Mouse (Mus musculus) forebrain, embryonic 15.5 days (tissue): ENCODE data around the gene Pank1. TPM values are rescaled to one million over a fixed set of nuclear protein-coding genes. Genes with fewer than 3 reads are reported as not detected.

ENCODE experiments used
- ATAC-seq: fragments of 200-750 bp; cut with Nextera tagmentation; replicated peaks from 2 replicates; pipeline ENCODE4 v1.8.0; 2017; ENCODE audit warnings: mild to moderate bottlenecking, moderate TSS enrichment, moderate library complexity
- H3K27ac ChIP-seq: fragments of 300-500 bp; sonication (generic); replicated peaks from 2 replicates; pipeline ENCODE4 v1.5.1; 2015; ENCODE audit warnings: mild to moderate bottlenecking, inconsistent platforms
- H3K27me3 ChIP-seq: fragments of 300-500 bp; sonication (generic); 2 replicates; pipeline ENCODE4 v1.6.1; 2015; ENCODE audit warnings: inconsistent platforms
- H3K36me3 ChIP-seq: fragments of 300-500 bp; sonication (generic); 2 replicates; pipeline ENCODE4 v1.6.1; 2015; ENCODE audit warnings: mild to moderate bottlenecking, inconsistent platforms
- H3K4me1 ChIP-seq: fragments of 300-500 bp; sonication (generic); 2 replicates; pipeline ENCODE4 v1.6.1; 2015; ENCODE audit warnings: inconsistent platforms
- H3K4me2 ChIP-seq: fragments of 300-500 bp; sonication (generic); replicated peaks from 2 replicates; pipeline ENCODE4 v1.6.1; 2015; ENCODE audit warnings: mild to moderate bottlenecking, inconsistent platforms
- H3K4me3 ChIP-seq: fragments of 300-500 bp; sonication (generic); 2 replicates; pipeline ENCODE4 v1.5.1; 2015; ENCODE audit warnings: mild to moderate bottlenecking, inconsistent platforms
- H3K9ac ChIP-seq: fragments of 300-500 bp; sonication (generic); replicated peaks from 2 replicates; pipeline ENCODE4 v1.6.1; 2015; ENCODE audit warnings: mild to moderate bottlenecking, inconsistent platforms
- H3K9me3 ChIP-seq: fragments of 300-500 bp; sonication (generic); 2 replicates; pipeline ENCODE4 v1.6.1; 2016; ENCODE audit warnings: inconsistent platforms
- WGBS: fragments of 180-500 bp; shearing (Covaris S2); methylation state at CpG from one replicate; pipeline ENCODE4 v1.1.7; 2015; ENCODE audit warnings: mixed read lengths; 5-methylcytosine and 5-hydroxymethylcytosine counted together
- polyA plus RNA-seq: library from polyadenylated mRNA; unstranded; fragments of >200 nt; fragmentation: Nextera tagmentation; extraction: Ambion mirVana; gene quantifications from 2 replicates; pipeline ENCODE4 v1.2.1, GENCODE M21; 2015

The Pank1 gene
- polyA plus RNA-seq, 1 experiment from 2014 or later: 5.6 TPM

DNA sequence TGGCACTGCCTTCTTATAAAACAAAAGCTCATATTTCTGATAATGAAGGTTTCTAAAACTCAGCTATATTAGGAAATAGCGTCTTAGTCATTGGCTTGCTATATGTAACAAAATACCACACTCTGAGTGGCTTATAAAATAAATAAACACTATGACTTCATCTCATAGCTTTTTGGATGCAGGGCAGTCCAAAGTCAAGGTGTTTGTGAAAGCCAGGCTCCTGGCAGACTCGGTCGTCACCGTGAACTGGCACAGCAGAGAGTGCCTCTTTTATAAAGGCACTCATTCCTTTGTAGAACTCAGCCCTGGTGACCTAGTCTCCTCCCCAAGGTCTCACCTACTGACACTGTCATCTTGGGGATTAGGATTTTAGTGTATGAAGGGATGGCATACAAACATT lies 66.5 kb downstream of the Pank1 start:
- Histone ChIP-seq H3K4me1 (no peaks in the 10 kb centered on the region), H3K36me3 (no peaks in the 10 kb centered on the region), H3K9me3 (no peaks in the 10 kb centered on the region), H3K4me3 (no peak overlapping the region), H3K9ac (no peak overlapping the region), H3K4me2 (no peak overlapping the region), H3K27me3 (no peaks in the 10 kb centered on the region), H3K27ac (no peak overlapping the region)
- ATAC-seq: no peak
- 85% methylated on average over 4 of the region's 4 CpGs for WGBS

- 95% methylated on average over 5 of the region's 5 CpGs for WGBS
Measured at GRCm38 (mm10) chr19:34807173-34807572, 72.1 kb downstream of the Pank1 start.

GRCm38 (mm10) chr19:34805071-34805470 lies 74.2 kb downstream of the Pank1 start:
- no peak for ATAC-seq
- no peaks in the 10 kb centered on the region for H3K36me3 ChIP-seq
- no peaks in the 10 kb centered on the region for H3K4me1 ChIP-seq
- H3K4me3 ChIP-seq: no peak overlapping the region
- 59% methylated on average over 2 of the region's 2 CpGs for WGBS
- no peaks in the 10 kb centered on the region for H3K9me3 ChIP-seq
- no peak overlapping the region for H3K27ac ChIP-seq
- no peak overlapping the region for H3K4me2 ChIP-seq
- no peak overlapping the region for H3K9ac ChIP-seq
- H3K27me3 ChIP-seq: no peaks in the 10 kb centered on the region

More at GRCm38 (mm10) chr19:34807173-34807572, 72.1 kb downstream of the Pank1 start:
- H3K27ac ChIP-seq: no peak overlapping the region
- H3K4me3 ChIP-seq: no peak overlapping the region
- no peaks in the 10 kb centered on the region for H3K9me3 ChIP-seq
- no peak overlapping the region for H3K4me2 ChIP-seq
- no peak overlapping the region for H3K9ac ChIP-seq
- ATAC-seq: no peak
- no peaks in the 10 kb centered on the region for H3K4me1 ChIP-seq
- no peaks in the 10 kb centered on the region for H3K36me3 ChIP-seq
- H3K27me3 ChIP-seq: no peaks in the 10 kb centered on the region

DNA sequence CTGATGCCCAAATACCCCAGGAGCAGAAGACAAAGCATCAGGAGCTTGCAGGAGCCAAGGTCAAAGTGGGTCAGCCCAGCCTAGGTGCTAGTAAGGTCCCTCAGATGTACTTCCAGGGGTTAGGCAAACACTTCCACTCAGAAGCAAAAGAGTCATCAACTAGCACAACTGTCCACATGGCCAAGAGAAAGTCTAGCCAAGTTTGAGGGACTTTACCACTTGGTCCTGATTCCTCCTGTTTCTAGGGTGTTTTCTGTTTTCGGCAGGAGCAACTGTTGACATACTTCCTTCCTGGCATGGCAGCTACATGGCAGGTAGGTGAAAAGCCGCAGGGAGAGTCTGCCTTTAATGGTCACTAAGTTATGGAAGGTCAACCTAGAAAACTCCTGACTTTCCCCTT lies 74.7 kb downstream of the Pank1 start:
- no peak overlapping the region for H3K9ac ChIP-seq
- no peak overlapping the region for H3K4me3 ChIP-seq
- no peak for ATAC-seq
- H3K9me3 ChIP-seq: no peaks in the 10 kb centered on the region
- no peak overlapping the region for H3K27ac ChIP-seq
- H3K4me1 ChIP-seq: no peaks in the 10 kb centered on the region
- 96% methylated on average over 2 of the region's 2 CpGs for WGBS
- no peaks in the 10 kb centered on the region for H3K27me3 ChIP-seq
- no peaks in the 10 kb centered on the region for H3K36me3 ChIP-seq
- H3K4me2 ChIP-seq: no peak overlapping the region

DNA sequence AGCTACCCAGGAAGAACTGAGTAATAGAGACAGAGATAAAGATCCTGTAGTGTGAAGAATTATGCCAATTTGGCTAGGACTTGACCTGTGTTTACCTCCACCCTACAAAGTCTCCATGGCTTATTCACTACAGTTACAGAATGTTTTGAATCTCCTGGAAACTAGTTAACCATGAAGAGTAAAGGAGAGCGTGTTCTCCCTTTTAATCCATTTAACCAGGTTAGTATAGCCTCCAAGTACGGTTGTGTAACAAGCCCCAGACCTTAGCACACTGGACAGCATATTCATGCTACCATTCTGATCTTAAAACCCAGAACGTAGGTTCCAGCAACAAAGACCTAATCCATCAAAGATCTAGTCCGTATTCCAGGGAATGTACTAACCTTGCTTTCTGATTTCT lies 75.9 kb downstream of the Pank1 start:
- Histone ChIP-seq H3K27me3 (no peaks in the 10 kb centered on the region), H3K4me2 (no peak overlapping the region), H3K9ac (no peak overlapping the region), H3K4me1 (no peaks in the 10 kb centered on the region), H3K4me3 (no peak overlapping the region), H3K9me3 (no peaks in the 10 kb centered on the region), H3K36me3 (no peaks in the 10 kb centered on the region), H3K27ac (no peak overlapping the region)
- 91% methylated on average over 4 of the region's 4 CpGs for WGBS
- ATAC-seq: no peak

GRCm38 (mm10) chr19:34799644-34800267 lies 79.5 kb downstream of the Pank1 start:
- WGBS: 32% methylated on average over 6 of the region's 6 CpGs
- no peak for ATAC-seq

GRCm38 (mm10) chr19:34796396-34796795 lies 82.9 kb downstream of the Pank1 start:
- WGBS: 82% methylated on average over 4 of the region's 4 CpGs
- H3K4me1 ChIP-seq: no peaks in the 10 kb centered on the region
- no peak overlapping the region for H3K27ac ChIP-seq
- no peak for ATAC-seq
- no peak overlapping the region for H3K9ac ChIP-seq
- H3K27me3 ChIP-seq: no peaks in the 10 kb centered on the region
- no peak overlapping the region for H3K4me2 ChIP-seq
- no peaks in the 10 kb centered on the region for H3K36me3 ChIP-seq
- H3K4me3 ChIP-seq: no peak overlapping the region
- H3K9me3 ChIP-seq: no peaks in the 10 kb centered on the region

More at GRCm38 (mm10) chr19:34799644-34800267, 79.5 kb downstream of the Pank1 start:
- Histone ChIP-seq H3K4me2 (no peak overlapping the region), H3K27me3 (no peaks in the 10 kb centered on the region), H3K27ac (no peak overlapping the region), H3K9me3 (no peaks in the 10 kb centered on the region), H3K4me1 (no peaks in the 10 kb centered on the region), H3K4me3 (no peak overlapping the region), H3K36me3 (no peaks in the 10 kb centered on the region), H3K9ac (no peak overlapping the region)

GRCm38 (mm10) chr19:34782491-34782890 lies 96.8 kb downstream of the Pank1 start:
- Histone ChIP-seq H3K4me2 (no peak overlapping the region), H3K4me1 (no peaks in the 10 kb centered on the region), H3K9me3 (no peaks in the 10 kb centered on the region), H3K4me3 (no peak overlapping the region), H3K9ac (no peak overlapping the region), H3K27ac (no peak overlapping the region), H3K27me3 (no peaks in the 10 kb centered on the region), H3K36me3 (no peaks in the 10 kb centered on the region)
- 91% methylated on average over 2 of the region's 2 CpGs for WGBS
- ATAC-seq: no peak

DNA sequence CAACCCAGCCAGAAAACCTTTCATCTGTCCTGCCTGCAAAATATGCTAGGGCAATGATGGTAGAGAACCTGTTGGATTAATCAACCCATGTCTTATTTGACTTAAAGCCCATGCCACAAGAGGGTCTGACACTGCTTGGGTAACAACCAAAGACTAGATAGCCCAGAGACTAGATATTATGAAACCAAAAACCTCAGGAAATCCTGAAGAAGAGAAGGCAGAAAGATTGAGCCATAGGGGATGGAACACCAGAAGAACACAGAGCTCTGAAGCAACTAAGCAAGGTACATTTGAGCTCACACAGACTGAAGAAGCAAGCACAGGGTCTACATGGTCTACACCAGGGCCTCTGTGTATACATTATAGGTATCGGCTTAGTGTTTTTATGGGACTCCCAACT lies 100.3 kb downstream of the Pank1 start:
- H3K27me3 ChIP-seq: no peaks in the 10 kb centered on the region
- H3K9ac ChIP-seq: no peak overlapping the region
- H3K4me1 ChIP-seq: no peaks in the 10 kb centered on the region
- no peak overlapping the region for H3K27ac ChIP-seq
- no peak overlapping the region for H3K4me2 ChIP-seq
- no peaks in the 10 kb centered on the region for H3K9me3 ChIP-seq
- no peak for ATAC-seq
- H3K4me3 ChIP-seq: no peak overlapping the region
- H3K36me3 ChIP-seq: no peaks in the 10 kb centered on the region
- 100% methylated on average over 1 of the region's 1 CpGs for WGBS

GRCm38 (mm10) chr19:34778098-34778497 lies 101.2 kb downstream of the Pank1 start:
- Histone ChIP-seq H3K9me3 (no peaks in the 10 kb centered on the region), H3K9ac (no peak overlapping the region), H3K4me1 (no peaks in the 10 kb centered on the region), H3K4me3 (no peak overlapping the region), H3K27ac (no peak overlapping the region), H3K27me3 (no peaks in the 10 kb centered on the region), H3K4me2 (no peak overlapping the region), H3K36me3 (no peaks in the 10 kb centered on the region)
- ATAC-seq: no peak

DNA sequence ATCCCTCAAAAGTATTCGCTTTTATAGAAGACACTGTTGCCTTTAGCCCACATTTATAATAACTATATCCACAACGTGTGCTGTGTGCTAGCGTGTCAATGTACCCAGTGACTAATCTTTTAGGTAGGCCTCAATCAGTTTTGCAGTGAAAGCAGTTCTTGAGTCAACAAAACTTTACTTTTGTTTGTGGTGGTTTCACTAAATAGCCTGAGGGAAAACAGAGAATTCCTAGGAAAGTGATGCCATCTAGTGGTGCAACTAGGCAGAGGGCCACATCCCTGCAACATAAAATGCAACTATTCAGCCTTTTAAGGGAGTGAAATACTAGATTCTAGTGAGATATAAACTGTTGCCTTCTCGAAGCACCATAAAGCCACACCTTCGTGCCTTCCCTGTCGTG lies 106.5 kb downstream of the Pank1 start:
- no peak overlapping the region for H3K9ac ChIP-seq
- H3K36me3 ChIP-seq: no peaks in the 10 kb centered on the region
- H3K9me3 ChIP-seq: no peaks in the 10 kb centered on the region
- H3K4me2 ChIP-seq: no peak overlapping the region
- no peak overlapping the region for H3K4me3 ChIP-seq
- no peaks in the 10 kb centered on the region for H3K4me1 ChIP-seq
- ATAC-seq: no peak; the same call in 1 of the 2 replicates
- H3K27me3 ChIP-seq: no peaks in the 10 kb centered on the region
- no peak overlapping the region for H3K27ac ChIP-seq
- 32% methylated on average over 6 of the region's 6 CpGs for WGBS

DNA sequence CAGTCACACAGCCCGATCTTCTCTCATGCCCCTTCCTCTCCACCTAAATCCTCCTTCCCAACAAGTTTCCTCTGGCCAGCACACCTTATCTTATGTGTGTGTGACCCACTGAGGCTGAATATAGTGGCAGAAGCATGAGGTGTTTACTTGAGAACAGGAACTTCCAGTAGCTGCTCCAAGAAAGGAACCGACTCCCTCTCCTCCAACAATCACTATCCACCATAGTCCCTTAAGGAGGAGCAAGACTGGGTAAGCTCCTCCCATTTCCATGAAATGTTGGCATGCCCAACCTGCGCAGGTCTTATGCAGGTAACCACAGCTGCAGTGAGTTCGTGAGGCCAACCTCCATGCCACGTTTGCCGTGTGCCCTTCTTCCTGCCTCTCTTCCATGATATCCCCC lies 108.5 kb downstream of the Pank1 start:
- H3K9ac ChIP-seq: no peak overlapping the region
- no peaks in the 10 kb centered on the region for H3K36me3 ChIP-seq
- no peak for ATAC-seq
- no peak overlapping the region for H3K4me2 ChIP-seq
- no peaks in the 10 kb centered on the region for H3K27me3 ChIP-seq
- H3K4me1 ChIP-seq: no peaks in the 10 kb centered on the region
- no peak overlapping the region for H3K27ac ChIP-seq
- no peak overlapping the region for H3K4me3 ChIP-seq
- 85% methylated on average over 6 of the region's 6 CpGs for WGBS
- H3K9me3 ChIP-seq: no peaks in the 10 kb centered on the region

DNA sequence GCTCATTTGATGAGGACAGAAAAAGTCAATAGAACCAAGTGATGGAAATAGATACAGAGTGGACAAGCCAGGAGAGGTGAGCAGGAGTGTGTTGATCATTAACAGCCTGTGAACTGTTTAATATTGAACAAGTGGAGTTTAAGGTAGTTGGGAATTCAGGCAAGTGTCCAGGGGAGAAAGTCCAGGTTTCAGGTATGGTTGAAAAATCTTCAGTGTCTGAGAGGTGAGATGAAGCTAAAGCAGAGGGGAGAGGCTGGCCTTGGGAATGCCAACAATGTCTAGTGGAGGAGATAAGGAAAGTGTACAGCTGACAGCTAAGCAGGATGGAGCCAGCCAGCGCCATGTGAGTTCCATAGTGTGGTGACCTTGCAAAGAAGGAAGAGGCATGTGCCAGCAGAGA lies 120.5 kb downstream of the Pank1 start:
- no peak for ATAC-seq
- Histone ChIP-seq H3K27ac (no peak overlapping the region), H3K4me2 (no peak overlapping the region), H3K36me3 (no peaks in the 10 kb centered on the region), H3K4me3 (no peak overlapping the region), H3K9me3 (no peaks in the 10 kb centered on the region), H3K9ac (no peak overlapping the region), H3K4me1 (no peaks in the 10 kb centered on the region), H3K27me3 (no peaks in the 10 kb centered on the region)
- 88% methylated on average over 1 of the region's 1 CpGs for WGBS
